Mouse (Mus musculus) heart, postnatal 4 days (tissue): Measurements from ENCODE around the gene Uxt. TPM values are rescaled to one million over a fixed set of nuclear protein-coding genes. Genes with fewer than 3 reads are reported as not detected.

ENCODE experiments used
- DNase-seq: peaks from one replicate; pipeline ENCODE4 v3.0.0; 2021
- total RNA-seq, 2 experiments: library from RNA; stranded (reverse); gene quantifications; 2 replicates each; pipeline ENCODE4 v1.2.3; 2021

Uxt gene
- 10 to 100 TPM; 37.0 to 41.9 TPM for total RNA-seq

- DNase-seq: peak; percentile 92
Measured at GRCm38 (mm10) chrX:20961477-20962378, at the start of gene Uxt. TSS of gene Uxt (minus strand) at chrX:20962017.

- DNase-seq: no peak
Measured at GRCm38 (mm10) chrX:20980901-20981300, 19.1 kb upstream of the Uxt start.

GRCm38 (mm10) chrX:20950191-20950880 lies 11.5 kb downstream of the Uxt start, which contains the start of gene Elk1:
TSS of gene Elk1 (minus strand) at chrX:20950608.
- DNase-seq: peak; percentile 84

GRCm38 (mm10) chrX:20946055-20946454 lies 15.8 kb downstream of the Uxt start:
- peak; percentile 66 for DNase-seq

GRCm38 (mm10) chrX:20931963-20932362 lies 29.9 kb downstream of the Uxt start:
- no peak for DNase-seq

- no peak for DNase-seq
Measured at GRCm38 (mm10) chrX:20931364-20931763, 30.5 kb downstream of the Uxt start, which contains the start of gene Cfp. TSS of gene Cfp (minus strand) at chrX:20931555.

- no peak for DNase-seq
Measured at GRCm38 (mm10) chrX:20929859-20930258, 32.0 kb downstream of the Uxt start.

GRCm38 (mm10) chrX:20924976-20925375 lies 36.8 kb downstream of the Uxt start:
- DNase-seq: no peak

- no peak for DNase-seq
Measured at GRCm38 (mm10) chrX:20923506-20923905, 38.3 kb downstream of the Uxt start.

- DNase-seq: no peak
Measured at GRCm38 (mm10) chrX:20921366-20921765, 40.5 kb downstream of the Uxt start.

GRCm38 (mm10) chrX:20920844-20921364 lies 40.9 kb downstream of the Uxt start, which contains the start of gene Syn1:
TSS of gene Syn1 (minus strand) at chrX:20921004.
- peak; percentile 79 for DNase-seq

- DNase-seq: no peak
Measured at GRCm38 (mm10) chrX:20920249-20920843, 41.5 kb downstream of the Uxt start.

GRCm38 (mm10) chrX:20915075-20915474 lies 46.7 kb downstream of the Uxt start:
- no peak for DNase-seq

- no peak for DNase-seq
Measured at GRCm38 (mm10) chrX:20913726-20914125, 48.1 kb downstream of the Uxt start.

GRCm38 (mm10) chrX:20910074-20910473 lies 51.7 kb downstream of the Uxt start:
- no peak for DNase-seq

Other genes starting within 250 kb of the Uxt start
- gene Araf, start 164.2 kb downstream of the Uxt start, total RNA-seq: 10 to 100 TPM; 69.1 to 73.3 TPM
- gene Timp1, start 91.9 kb downstream of the Uxt start, total RNA-seq: 10 to 100 TPM; 19.8 to 21.1 TPM
- under 1 TPM; 0.29 to 0.41 TPM for gene Syn1, start 41.0 kb downstream of the Uxt start, total RNA-seq
- 1 to 10 TPM; 3.4 to 4.5 TPM for gene Cfp, start 30.5 kb downstream of the Uxt start, total RNA-seq
- gene Elk1, start 11.4 kb downstream of the Uxt start, total RNA-seq: 10 to 100 TPM; 13.5 to 14.4 TPM
- 1 to 10 TPM; 4.1 to 4.5 TPM for gene Zfp182, start 100.3 kb upstream of the Uxt start, total RNA-seq
- gene Spaca5, start 106.4 kb upstream of the Uxt start, total RNA-seq: not detected
- under 1 TPM; 0.59 to 0.91 TPM for gene Zfp300, start 127.5 kb upstream of the Uxt start, total RNA-seq
- not detected for gene Ssxa1, start 153.8 kb upstream of the Uxt start, total RNA-seq
- not detected for gene Gm21876, start 213.6 kb upstream of the Uxt start, total RNA-seq